25 mouse cellular contexts compared by ENCODE assay signal in the genomic region with DNA sequence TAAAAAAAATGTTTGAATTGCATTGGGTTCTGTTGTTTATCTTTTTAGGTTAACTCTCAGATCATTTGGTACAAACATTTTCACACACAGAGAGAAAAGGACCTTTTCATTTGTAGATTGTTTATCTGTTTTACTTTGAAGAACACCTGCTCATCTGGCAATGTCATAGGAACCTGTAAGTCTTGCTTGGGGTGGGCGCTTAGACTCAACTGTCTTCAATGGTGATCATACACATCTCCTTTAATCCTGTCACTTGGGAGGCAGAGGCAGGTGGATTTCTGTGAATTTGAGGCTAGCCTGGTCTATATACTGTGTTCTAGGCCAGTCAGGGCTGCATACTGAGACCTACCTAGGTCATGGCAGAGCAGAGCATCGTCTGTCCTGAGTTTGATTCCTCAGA. TPM values are rescaled to one million over a fixed set of nuclear protein-coding genes. Genes with fewer than 3 reads are reported as not detected.
DNase-seq lines count a peak whose midpoint lies in the region; ATAC-seq and TF ChIP-seq lines count a peak whose summit lies in the region.
"Had no signal": no experiment of that assay in that cellular context is flagged by ENCODE, and none has a peak within 500 bp of the region (broad histone marks: within the 10 kb centered on the region; RNA-seq: fewer than 3 reads in every experiment).

No protein-coding gene starts in this region.

- H3K4me1 ChIP-seq in thymus, adult 2 months (replicated peaks; ENCODE audit: control insufficient read depth, insufficient read depth, low read length) = peaks cover 22% of the 10 kb centered on the region
- H3K4me1 ChIP-seq in liver, postnatal 0 days (ENCODE audit: insufficient read depth) = peaks cover 11% of the 10 kb centered on the region
- H3K4me1 ChIP-seq: embryonic facial prominence, embryonic 10.5 days; embryonic facial prominence, embryonic 12.5 days; forebrain, embryonic 13.5 days; forebrain, embryonic 15.5 days had no signal

- no peaks in the 10 kb centered on the region for H3K27me3 ChIP-seq in thymus, adult 2 months (ENCODE audit: control insufficient read depth, insufficient read depth, low read length)
- H3K27me3 ChIP-seq in liver, postnatal 0 days (ENCODE audit: insufficient read depth, low read length) = no peaks in the 10 kb centered on the region
- H3K27me3 ChIP-seq: CH12.LX; embryonic facial prominence, embryonic 12.5 days; forebrain, embryonic 13.5 days; forebrain, embryonic 15.5 days; Patski had no signal

- intact Hi-C loops in heart, postnatal 10 days (cut with DNase I) = no loop called here

- no peak overlapping the region for H3K4me3 ChIP-seq in thymus, adult 2 months (ENCODE audit: control insufficient read depth, insufficient read depth, low read length)
- no peak overlapping the region for H3K4me3 ChIP-seq in liver, postnatal 0 days (ENCODE audit: low read depth, low read length)
- H3K4me3 ChIP-seq: embryonic facial prominence, embryonic 10.5 days; embryonic facial prominence, embryonic 12.5 days; forebrain, embryonic 13.5 days; forebrain, embryonic 15.5 days had no signal

- no peaks in the 10 kb centered on the region for H3K36me3 ChIP-seq in thymus, adult 2 months (ENCODE audit: control insufficient read depth, insufficient read depth, low read length)
- H3K36me3 ChIP-seq in liver, postnatal 0 days (replicated peaks; ENCODE audit: insufficient read depth, low read length) = no peaks in the 10 kb centered on the region
- H3K36me3 ChIP-seq: embryonic facial prominence, embryonic 10.5 days; embryonic facial prominence, embryonic 12.5 days; forebrain, embryonic 15.5 days; G1E had no signal

- H3K9me3 ChIP-seq in liver, postnatal 0 days (ENCODE audit: low read length) = no peaks in the 10 kb centered on the region; the same call in 1 of the 2 replicates
- H3K9me3 ChIP-seq: embryonic facial prominence, embryonic 10.5 days; embryonic facial prominence, embryonic 12.5 days; forebrain, embryonic 13.5 days; forebrain, embryonic 15.5 days; G1E had no signal

- TF ChIP-seq POLR2A in thymus, adult 2 months (IDR thresholded peaks at IDR 0.05; ENCODE audit: control insufficient read depth, extremely low read depth, insufficient read depth, low read length, poor library complexity) = no peak

- no peak for TF ChIP-seq EP300 in liver, postnatal 0 days (IDR thresholded peaks at IDR 0.05; ENCODE audit: low read depth)

- peak; percentile 41 for DNase-seq in heart, adult 11 months
- DNase-seq in heart, postnatal 10 days = no peak
- DNase-seq in thymus, adult 2 months = no peak
- DNase-seq in thymus, postnatal 10 days (ENCODE audit: low spot score in 2 of 2) = peak; percentile 41 to 52
- DNase-seq in thymus, postnatal 25 days = peak; percentile 45
- no peak for DNase-seq in embryo, embryonic 10.5 days (ENCODE audit: low spot score)
- DNase-seq in liver, postnatal 0 days = no peak
- DNase-seq: adrenal gland, adult 8-10 months; adrenal gland, postnatal 25 days; B cell, adult 2 months; cerebellum, adult 11 months; cerebellum, adult 18-20 months; cerebellum, adult 8-10 months; cerebellum, adult 9-11 months; cerebellum, postnatal 14 days; cerebellum, postnatal 36 days had no signal

- H3K27ac ChIP-seq in thymus, adult 2 months (ENCODE audit: control insufficient read depth, insufficient read depth, low read length) = peak overlapping the region; percentile 87
- no peak overlapping the region for H3K27ac ChIP-seq in liver, postnatal 0 days (ENCODE audit: low read depth)
- H3K27ac ChIP-seq: embryonic facial prominence, embryonic 10.5 days; embryonic facial prominence, embryonic 12.5 days; forebrain, embryonic 13.5 days; forebrain, embryonic 15.5 days had no signal

- TF ChIP-seq CTCF in thymus, adult 2 months (IDR thresholded peaks at IDR 0.05; ENCODE audit: borderline replicate concordance, control insufficient read depth, extremely low read depth, insufficient read depth, low read length, poor library complexity) = no peak
- TF ChIP-seq CTCF in liver, postnatal 0 days (IDR thresholded peaks at IDR 0.05; ENCODE audit: low read depth) = no peak

- no peak for ATAC-seq in liver, postnatal 0 days
- ATAC-seq: activated CD4-positive, CD25-positive, alpha-beta regulatory T cell, adult 4 months; CD4-positive, CD25-positive, alpha-beta regulatory T cell, adult 4 months; forebrain, embryonic 13.5 days; forebrain, embryonic 15.5 days; Patski had no signal

- no peak overlapping the region for H3K4me2 ChIP-seq in liver, postnatal 0 days (ENCODE audit: low read depth, low read length)
- H3K4me2 ChIP-seq: embryonic facial prominence, embryonic 12.5 days; forebrain, embryonic 13.5 days; forebrain, embryonic 15.5 days had no signal

- H3K9ac ChIP-seq in liver, postnatal 0 days (replicated peaks) = no peak overlapping the region
- H3K9ac ChIP-seq: embryonic facial prominence, embryonic 12.5 days; forebrain, embryonic 13.5 days; forebrain, embryonic 15.5 days had no signal

- 51% methylated on average over 2 of the region's 2 CpGs for WGBS in thymus, adult 2 months
- 78% methylated on average over 2 of the region's 2 CpGs for WGBS in liver, postnatal 0 days (ENCODE audit: insufficient replicate concordance)

RNA-seq across cellular contexts. Expression of gene Cdk20, which starts 16.5 kb away (rescaled TPM):
- 1 to 10 TPM; 3.3 TPM for total RNA-seq in heart, postnatal 10 days (2021)
- polyA plus RNA-seq in thymus, adult 2 months (2012; rRNA removed) = 128 and 129 TPM in 2 replicates
- polyA plus RNA-seq in liver, postnatal 0 days (2015; fragmentation: Nextera tagmentation; extraction: Ambion mirVana) = 4.5 and 4.8 TPM in 2 replicates

RNA-seq across cellular contexts. Expression of gene Ctsl, which starts 45.0 kb away (rescaled TPM):
- 100 to 1,000 TPM; 246 to 281 TPM for total RNA-seq in heart, postnatal 10 days (2021)
- polyA plus RNA-seq in thymus, adult 2 months (2012; rRNA removed) = 292 and 586 TPM in 2 replicates
- polyA plus RNA-seq in liver, postnatal 0 days (2015; fragmentation: Nextera tagmentation; extraction: Ambion mirVana) = 1,130 and 1,294 TPM in 2 replicates

Comparison
In these comparisons a context has a peak if more than half of its experiments do, and no peak if none do; other contexts are left out.
1. DNase-seq: peak in heart, adult 11 months (single experiment), thymus, postnatal 10 days (2 of 2) and thymus, postnatal 25 days (single experiment); none in heart, postnatal 10 days (0 of 2), thymus, adult 2 months (single experiment), embryo, embryonic 10.5 days (single experiment) and liver, postnatal 0 days (single experiment).
2. RNA of gene Cdk20, which starts 16.5 kb away (polyA plus RNA-seq): 128 to 129 TPM in thymus, adult 2 months; 4.5 to 4.8 TPM in liver, postnatal 0 days; every median in the first group is over 10 times any median in the second.